Mouse (Mus musculus) midbrain, embryonic 12.5 days (tissue): ENCODE measurements around the gene Akap8. TPM values are rescaled to one million over a fixed set of nuclear protein-coding genes. Genes with fewer than 3 reads are reported as not detected.
A peak's percentile ranks its signal among the peaks of the same experiment; 100 is the strongest.

Experiments
- ATAC-seq: fragments of 200-750 bp; cut with Nextera tagmentation; 2 replicates; pipeline ENCODE4 v1.8.0; 2017; ENCODE audit warnings: low read depth, moderate TSS enrichment, moderate library complexity; ENCODE audit not compliant: low FRiP score
- H3K27ac ChIP-seq: fragments of 300-500 bp; sonication (generic); replicated peaks from 2 replicates; pipeline ENCODE4 v1.5.1; 2016; ENCODE audit warnings: mild to moderate bottlenecking
- H3K27me3 ChIP-seq: fragments of 300-500 bp; sonication (generic); 2 replicates; pipeline ENCODE4 v1.6.1; 2016; ENCODE audit warnings: mild to moderate bottlenecking
- H3K36me3 ChIP-seq: fragments of 300-500 bp; sonication (generic); 2 replicates; pipeline ENCODE4 v1.6.1; 2016
- H3K4me1 ChIP-seq: fragments of 300-500 bp; sonication (generic); 2 replicates; pipeline ENCODE4 v1.6.1; 2016
- H3K4me2 ChIP-seq: fragments of 300-500 bp; sonication (generic); replicated peaks from 2 replicates; pipeline ENCODE4 v1.6.1; 2016; ENCODE audit warnings: mild to moderate bottlenecking, moderate library complexity
- H3K4me3 ChIP-seq: fragments of 300-500 bp; sonication (generic); 2 replicates; pipeline ENCODE4 v1.5.1; 2016; ENCODE audit warnings: mild to moderate bottlenecking
- H3K9ac ChIP-seq: fragments of 300-500 bp; sonication (generic); replicated peaks from 2 replicates; pipeline ENCODE4 v1.6.1; 2016; ENCODE audit warnings: mild to moderate bottlenecking, moderate library complexity
- H3K9me3 ChIP-seq: fragments of 300-500 bp; sonication (generic); 2 replicates; pipeline ENCODE4 v1.6.1; 2016; ENCODE audit warnings: mild to moderate bottlenecking
- WGBS: fragments of 180-500 bp; shearing (Covaris S2); methylation state at CpG from one replicate; pipeline ENCODE4 v1.1.7; 2016; 5-methylcytosine and 5-hydroxymethylcytosine counted together
- polyA plus RNA-seq: library from polyadenylated mRNA; unstranded; fragments of >200 nt; fragmentation: Nextera tagmentation; extraction: Ambion mirVana; gene quantifications from 2 replicates; pipeline ENCODE4 v1.2.1, GENCODE M21; 2016

Gene Akap8
- polyA plus RNA-seq, 1 experiment from 2014 or later: 151 TPM

DNA sequence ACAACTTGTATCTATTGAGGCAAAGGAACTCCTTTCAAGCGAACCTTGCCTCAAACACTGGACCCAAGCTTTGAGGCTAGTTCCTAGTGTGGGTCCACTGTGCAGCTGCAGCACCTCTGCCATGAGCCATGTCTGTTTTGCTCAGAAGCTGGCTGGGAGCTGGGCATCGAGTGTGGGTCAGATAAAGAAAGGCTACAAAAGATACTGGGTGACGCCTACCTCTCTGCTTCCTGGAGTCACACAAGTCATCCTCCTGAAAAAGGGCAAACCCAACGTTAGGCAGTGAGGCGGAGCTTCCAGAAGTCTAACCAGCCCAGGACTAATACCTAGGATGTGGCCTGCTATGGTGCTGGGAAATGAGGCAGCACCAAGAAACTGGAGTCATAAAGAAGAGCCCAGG, 7.1 kb downstream of the Akap8 start:
- Histone ChIP-seq H3K4me1 (peaks cover 6% of the 10 kb centered on the region; the same call in 1 of the 2 replicates), H3K27me3 (no peaks in the 10 kb centered on the region), H3K9me3 (no peaks in the 10 kb centered on the region), H3K4me2 (no peak overlapping the region), H3K9ac (no peak overlapping the region), H3K27ac (no peak overlapping the region), H3K36me3 (peaks cover 97% of the 10 kb centered on the region), H3K4me3 (no peak overlapping the region)
- 86% methylated on average over 5 of the region's 5 CpGs for WGBS
- ATAC-seq: no peak

- Histone ChIP-seq H3K27ac (no peak overlapping the region), H3K36me3 (peaks cover 100% of the 10 kb centered on the region), H3K9me3 (no peaks in the 10 kb centered on the region), H3K9ac (no peak overlapping the region), H3K4me2 (no peak overlapping the region), H3K4me3 (no peak overlapping the region), H3K27me3 (no peaks in the 10 kb centered on the region), H3K4me1 (0 out of 2 replicates have a peak, but pooled peaks cover 3% of the 10 kb centered on the region)
- no peak for ATAC-seq
- 94% methylated on average over 8 of the region's 8 CpGs for WGBS
These were observed 8.2 kb downstream of the Akap8 start for GRCm38 (mm10) chr17:32312801-32313200.

- no peak overlapping the region for H3K4me2 ChIP-seq
- H3K9ac ChIP-seq: no peak overlapping the region
- no peak overlapping the region for H3K27ac ChIP-seq
- no peaks in the 10 kb centered on the region for H3K4me1 ChIP-seq
- no peaks in the 10 kb centered on the region for H3K9me3 ChIP-seq
- H3K27me3 ChIP-seq: no peaks in the 10 kb centered on the region
- no peak overlapping the region for H3K4me3 ChIP-seq
- peaks cover 99% of the 10 kb centered on the region for H3K36me3 ChIP-seq
- ATAC-seq: no peak
- 94% methylated on average over 4 of the region's 4 CpGs for WGBS
These were observed 13.1 kb downstream of the Akap8 start for GRCm38 (mm10) chr17:32307963-32308362.

GRCm38 (mm10) chr17:32298125-32298524, 22.9 kb downstream of the Akap8 start:
- H3K27me3 ChIP-seq: no peaks in the 10 kb centered on the region
- WGBS: 83% methylated on average over 1 of the region's 1 CpGs
- no peak overlapping the region for H3K27ac ChIP-seq
- no peaks in the 10 kb centered on the region for H3K4me1 ChIP-seq
- no peak for ATAC-seq
- H3K9ac ChIP-seq: no peak overlapping the region
- no peaks in the 10 kb centered on the region for H3K9me3 ChIP-seq
- H3K36me3 ChIP-seq: peaks cover 5% of the 10 kb centered on the region; the same call in 1 of the 2 replicates
- H3K4me2 ChIP-seq: no peak overlapping the region
- no peak overlapping the region for H3K4me3 ChIP-seq

GRCm38 (mm10) chr17:32295901-32296300, 25.1 kb downstream of the Akap8 start:
- Histone ChIP-seq H3K9ac (no peak overlapping the region), H3K27ac (no peak overlapping the region), H3K4me3 (no peak overlapping the region), H3K9me3 (no peaks in the 10 kb centered on the region), H3K4me2 (no peak overlapping the region), H3K4me1 (no peaks in the 10 kb centered on the region), H3K27me3 (no peaks in the 10 kb centered on the region), H3K36me3 (no peaks in the 10 kb centered on the region)
- no peak for ATAC-seq
- WGBS: 94% methylated on average over 2 of the region's 2 CpGs

- Histone ChIP-seq H3K4me3 (no peak overlapping the region), H3K4me1 (no peaks in the 10 kb centered on the region), H3K27ac (no peak overlapping the region), H3K36me3 (no peaks in the 10 kb centered on the region), H3K9me3 (no peaks in the 10 kb centered on the region), H3K27me3 (no peaks in the 10 kb centered on the region), H3K9ac (no peak overlapping the region), H3K4me2 (no peak overlapping the region)
- ATAC-seq: no peak
- 88% methylated on average over 4 of the region's 4 CpGs for WGBS
These were observed 25.9 kb downstream of the Akap8 start for GRCm38 (mm10) chr17:32295160-32295559.

GRCm38 (mm10) chr17:32285138-32285670, 35.8 kb downstream of the Akap8 start:
- Histone ChIP-seq H3K27ac (peak overlapping the region; percentile 99), H3K4me2 (peak overlapping the region; percentile 82), H3K4me1 (peaks cover 24% of the 10 kb centered on the region), H3K4me3 (peak overlapping the region; percentile 98), H3K27me3 (no peaks in the 10 kb centered on the region), H3K36me3 (no peaks in the 10 kb centered on the region), H3K9me3 (no peaks in the 10 kb centered on the region), H3K9ac (peak overlapping the region; percentile 94)
- ATAC-seq: no peak
- WGBS: 53% methylated on average over 6 of the region's 6 CpGs

- Histone ChIP-seq H3K9ac (peak within 1 kb of the TSS; percentile 94), H3K4me1 (peaks cover 24% of the 10 kb centered on the region), H3K4me3 (peak within 1 kb of the TSS; percentile 98), H3K27me3 (no peaks in the 10 kb centered on the region), H3K36me3 (no peaks in the 10 kb centered on the region), H3K9me3 (no peaks in the 10 kb centered on the region), H3K27ac (peak within 1 kb of the TSS; percentile 99), H3K4me2 (peak within 1 kb of the TSS; percentile 82)
- ATAC-seq: peak; percentile 93
- under 1% methylated on average over 63 of the region's 100 CpGs for WGBS
These were observed 36.5 kb downstream of the Akap8 start, which contains the start of gene Brd4 for GRCm38 (mm10) chr17:32284262-32285137. TSS of gene Brd4 (minus strand) at chr17:32284722.

GRCm38 (mm10) chr17:32283771-32284221, 37.2 kb downstream of the Akap8 start:
- ATAC-seq: peak; percentile 52
- Histone ChIP-seq H3K4me3 (peak overlapping the region; percentile 98), H3K9ac (peak overlapping the region; percentile 94), H3K4me2 (peak overlapping the region; percentile 82), H3K36me3 (no peaks in the 10 kb centered on the region), H3K27ac (peak overlapping the region; percentile 99), H3K27me3 (no peaks in the 10 kb centered on the region), H3K4me1 (peaks cover 24% of the 10 kb centered on the region), H3K9me3 (no peaks in the 10 kb centered on the region)
- WGBS: 0% methylated on average over 30 of the region's 41 CpGs

- Histone ChIP-seq H3K27ac (peak overlapping the region; percentile 99), H3K4me1 (peaks cover 24% of the 10 kb centered on the region), H3K9me3 (no peaks in the 10 kb centered on the region), H3K36me3 (no peaks in the 10 kb centered on the region), H3K9ac (peak overlapping the region; percentile 94), H3K4me2 (peak overlapping the region; percentile 82), H3K27me3 (no peaks in the 10 kb centered on the region), H3K4me3 (peak overlapping the region; percentile 98)
- ATAC-seq: peak; percentile 32
- WGBS: 10% methylated on average over 7 of the region's 7 CpGs
These were observed 37.7 kb downstream of the Akap8 start for GRCm38 (mm10) chr17:32283341-32283740.

GRCm38 (mm10) chr17:32281611-32282310, 39.3 kb downstream of the Akap8 start:
- WGBS: 81% methylated on average over 4 of the region's 4 CpGs
- Histone ChIP-seq H3K4me3 (no peak overlapping the region), H3K27ac (no peak overlapping the region), H3K4me2 (no peak overlapping the region), H3K36me3 (no peaks in the 10 kb centered on the region), H3K27me3 (no peaks in the 10 kb centered on the region), H3K4me1 (peaks cover 19% of the 10 kb centered on the region), H3K9ac (no peak overlapping the region), H3K9me3 (no peaks in the 10 kb centered on the region)
- no peak for ATAC-seq

DNA sequence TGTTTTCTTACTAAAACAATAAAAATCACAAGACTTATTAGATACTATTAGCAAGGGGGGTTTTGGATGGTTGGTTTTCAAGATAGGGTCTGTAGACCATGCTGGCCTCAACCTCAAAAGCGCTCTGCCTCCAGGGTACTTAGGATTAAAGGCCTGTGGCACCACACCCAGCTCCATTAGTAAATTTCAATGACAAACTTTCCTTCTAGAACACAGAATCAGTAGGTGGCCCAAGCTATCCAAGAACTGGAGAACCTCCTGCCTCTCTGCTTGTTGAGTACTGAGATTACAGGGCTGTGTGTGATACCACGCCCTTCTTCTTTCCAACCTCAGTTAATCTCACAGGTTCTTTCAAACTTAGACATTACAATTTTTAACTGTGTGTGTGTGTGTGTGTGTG, 39.9 kb downstream of the Akap8 start:
- no peak overlapping the region for H3K4me2 ChIP-seq
- no peaks in the 10 kb centered on the region for H3K36me3 ChIP-seq
- no peak overlapping the region for H3K9ac ChIP-seq
- 94% methylated on average over 2 of the region's 2 CpGs for WGBS
- H3K4me1 ChIP-seq: peaks cover 19% of the 10 kb centered on the region
- ATAC-seq: no peak
- no peak overlapping the region for H3K27ac ChIP-seq
- H3K27me3 ChIP-seq: no peaks in the 10 kb centered on the region
- H3K4me3 ChIP-seq: no peak overlapping the region
- no peaks in the 10 kb centered on the region for H3K9me3 ChIP-seq
